Mouse (Mus musculus) T-helper 1 cell (primary cell): ENCODE data around the gene Brd1.

Experiments
- in situ Hi-C: fragments of 300-600 bp; cut with MboI, MseI; formaldehyde crosslinking; loops from one replicate; pipeline ENCODE4 v1.15.1; 2025; ENCODE audit warnings: high pct_unique_total_duplicates

Gene Brd1

GRCm38 (mm10) chr15:88688120-88688519, 45.9 kb downstream of the Brd1 start:
- in situ Hi-C loops: no loop called here

GRCm38 (mm10) chr15:88686725-88687124, 47.3 kb downstream of the Brd1 start:
- in situ Hi-C loops: no loop called here

GRCm38 (mm10) chr15:88684039-88684438, 50.0 kb downstream of the Brd1 start:
- in situ Hi-C loops: no loop called here

- in situ Hi-C loops: no loop called here
Measured at GRCm38 (mm10) chr15:88680931-88681330, 53.1 kb downstream of the Brd1 start.

GRCm38 (mm10) chr15:88677568-88677967, 56.5 kb downstream of the Brd1 start:
- in situ Hi-C loops: no loop called here

GRCm38 (mm10) chr15:88675998-88676397, 58.0 kb downstream of the Brd1 start:
- in situ Hi-C loops: no loop called here

- in situ Hi-C loops: no loop called here
Measured at GRCm38 (mm10) chr15:88668693-88669092, 65.3 kb downstream of the Brd1 start.

GRCm38 (mm10) chr15:88667653-88668052, 66.4 kb downstream of the Brd1 start:
- in situ Hi-C loops: no loop called here

- in situ Hi-C loops: no loop called here
Measured at GRCm38 (mm10) chr15:88665846-88666245, 68.2 kb downstream of the Brd1 start.

- in situ Hi-C loops: no loop called here
Measured at GRCm38 (mm10) chr15:88663041-88663440, 71.0 kb downstream of the Brd1 start.

- in situ Hi-C loops: no loop called here
Measured at GRCm38 (mm10) chr15:88662111-88662850, 71.8 kb downstream of the Brd1 start.

GRCm38 (mm10) chr15:88661654-88662053, 72.4 kb downstream of the Brd1 start:
- in situ Hi-C loops: no loop called here

- in situ Hi-C loops: loop anchor here (5.0 kb wide), 1 partner anchor 80 kb away; no protein-coding TSS in a partner anchor
Measured at GRCm38 (mm10) chr15:88652006-88652405, 82.0 kb downstream of the Brd1 start.

GRCm38 (mm10) chr15:88651019-88651418, 83.0 kb downstream of the Brd1 start:
- in situ Hi-C loops: loop anchor here (5.0 kb wide), 1 partner anchor 79 kb away; no protein-coding TSS in a partner anchor
